ENCODE assay signal across 8 mouse cellular contexts in the genomic region with DNA sequence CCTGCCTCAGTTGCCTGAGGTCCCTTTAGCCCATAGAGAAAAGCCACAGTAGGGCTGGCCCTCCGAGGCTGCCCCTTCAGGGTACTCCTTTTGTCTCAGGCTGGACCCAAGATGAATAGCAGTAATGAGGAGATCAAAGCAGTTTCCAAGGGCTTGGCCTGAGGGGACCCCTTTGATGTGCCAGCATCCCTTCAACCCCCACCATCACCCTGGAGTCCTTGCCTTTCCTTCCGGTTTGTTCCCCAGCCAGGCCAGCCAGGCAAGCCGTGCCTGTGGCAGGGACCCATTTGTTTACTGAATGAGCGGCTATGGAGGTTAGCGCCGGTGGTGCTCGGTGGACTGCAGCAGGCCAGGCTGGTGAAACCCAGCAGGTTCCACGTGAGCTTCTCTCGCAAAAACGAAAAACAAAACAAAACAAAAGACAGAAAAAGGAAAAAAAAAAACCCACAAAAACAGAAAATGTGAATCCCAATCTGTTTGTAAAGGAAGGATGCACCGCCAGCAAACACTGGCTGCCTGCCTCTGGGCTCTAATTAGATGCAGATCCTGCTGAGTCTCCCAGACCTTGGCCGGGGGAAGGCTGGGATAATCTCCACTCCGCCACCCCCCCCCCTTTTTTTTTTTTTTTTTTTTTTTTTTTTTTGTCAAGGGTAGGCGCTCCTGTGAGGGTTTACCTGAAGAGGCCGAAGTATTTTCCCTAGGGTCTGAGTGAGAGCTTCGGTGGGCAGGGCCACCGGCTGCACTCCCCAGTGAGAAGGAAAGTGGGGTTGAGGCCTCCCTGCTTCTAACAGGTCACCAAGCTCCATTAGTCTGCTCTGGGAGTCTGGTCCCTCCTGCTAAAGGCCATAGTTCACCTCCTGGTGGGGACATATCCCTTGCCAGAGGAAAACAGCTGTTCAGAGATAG.
DNase-seq lines count a peak whose midpoint lies in the region; ATAC-seq lines count a peak whose summit lies in the region.

No protein-coding gene starts in this region.

- peaks cover 55% of the 10 kb centered on the region for H3K27me3 ChIP-seq in heart, embryonic 12.5 days (replicated peaks)

- no peak overlapping the region for H3K9ac ChIP-seq in heart, embryonic 12.5 days

- H3K36me3 ChIP-seq in heart, embryonic 12.5 days: no peaks in the 10 kb centered on the region

- H3K4me1 ChIP-seq in heart, embryonic 12.5 days (replicated peaks): peaks cover 7% of the 10 kb centered on the region; the same call in 1 of the 2 replicates

- no peak for ATAC-seq in heart, embryonic 12.5 days (ENCODE audit: insufficient number of reproducible peaks, low FRiP score)

- WGBS in heart, embryonic 12.5 days: 28% methylated on average over 16 of the region's 17 CpGs

- no peak overlapping the region for H3K4me3 ChIP-seq in heart, embryonic 12.5 days

- peak; percentile 84 for DNase-seq in heart, adult 11 months
- DNase-seq in right cerebral cortex, postnatal 10 days (ENCODE audit: low spot score in 2 of 2): peak; percentile 53 to 57
- DNase-seq in right cerebral cortex, adult 18-20 months: no peak
- peak; percentile 58 for DNase-seq in gastrocnemius, postnatal 14 days
- peak; percentile 34 for DNase-seq in retina, postnatal 1 day
- no peak for DNase-seq in spleen, postnatal 4 days (ENCODE audit: low spot score in 2 of 2)
- DNase-seq in frontal cortex, postnatal 36 days (ENCODE audit: low spot score in 2 of 2): no peak

- no peaks in the 10 kb centered on the region for H3K9me3 ChIP-seq in heart, embryonic 12.5 days (replicated peaks)

- no peak overlapping the region for H3K4me2 ChIP-seq in heart, embryonic 12.5 days

- intact Hi-C loops in gastrocnemius, postnatal 14 days (cut with DNase I; ENCODE audit: low total_unique reads): no loop called here

- no peak overlapping the region for H3K27ac ChIP-seq in heart, embryonic 12.5 days (ENCODE audit: poor library complexity, severe bottlenecking)

Comparison
In these comparisons a context has a peak if more than half of its experiments do, and no peak if none do; other contexts are left out.
1. DNase-seq: peak in heart, adult 11 months (single experiment), right cerebral cortex, postnatal 10 days (2 of 2), gastrocnemius, postnatal 14 days (single experiment) and retina, postnatal 1 day (single experiment); none in right cerebral cortex, adult 18-20 months (single experiment), spleen, postnatal 4 days (0 of 2) and frontal cortex, postnatal 36 days (0 of 2).